Mouse (Mus musculus): ENCODE results near the gene Polg. TPM values are rescaled to one million over a fixed set of nuclear protein-coding genes. Genes with fewer than 3 reads are reported as not detected.
A peak's percentile ranks its signal among the peaks of the same experiment; 100 is the strongest.

The Polg gene
- polyA plus RNA-seq, 1 experiment = 54.6 TPM

GRCm38 (mm10) chr7:79497701-79498115 lies 31.5 kb upstream of the Polg start:
- no peak for DNase-seq (ENCODE audit: low read depth in 1 of 2, low spot score in 2 of 2)
- TF ChIP-seq CTCF (IDR thresholded peaks at IDR 0.05; ENCODE audit: extremely low read depth, insufficient read depth, insufficient read length, insufficient replicate concordance) (no peak), POLR2A (IDR thresholded peaks at IDR 0.05; ENCODE audit: low read depth, low read length) (no peak)
- WGBS = 15% methylated on average over 20 of the region's 20 CpGs
- peaks cover 39% of the 10 kb centered on the region for H3K27me3 ChIP-seq (ENCODE audit: control insufficient read depth, insufficient read depth, low read length)
- peaks cover 8% of the 10 kb centered on the region for H3K4me1 ChIP-seq (ENCODE audit: control insufficient read depth, insufficient read depth, insufficient read length)
- no peak overlapping the region for H3K27ac ChIP-seq (ENCODE audit: insufficient read depth, low read length)
- H3K36me3 ChIP-seq (ENCODE audit: control insufficient read depth, insufficient read depth, low read length) = no peaks in the 10 kb centered on the region
- H3K4me3 ChIP-seq (ENCODE audit: extremely low read depth, insufficient read depth, insufficient read length) = no peak overlapping the region

DNA sequence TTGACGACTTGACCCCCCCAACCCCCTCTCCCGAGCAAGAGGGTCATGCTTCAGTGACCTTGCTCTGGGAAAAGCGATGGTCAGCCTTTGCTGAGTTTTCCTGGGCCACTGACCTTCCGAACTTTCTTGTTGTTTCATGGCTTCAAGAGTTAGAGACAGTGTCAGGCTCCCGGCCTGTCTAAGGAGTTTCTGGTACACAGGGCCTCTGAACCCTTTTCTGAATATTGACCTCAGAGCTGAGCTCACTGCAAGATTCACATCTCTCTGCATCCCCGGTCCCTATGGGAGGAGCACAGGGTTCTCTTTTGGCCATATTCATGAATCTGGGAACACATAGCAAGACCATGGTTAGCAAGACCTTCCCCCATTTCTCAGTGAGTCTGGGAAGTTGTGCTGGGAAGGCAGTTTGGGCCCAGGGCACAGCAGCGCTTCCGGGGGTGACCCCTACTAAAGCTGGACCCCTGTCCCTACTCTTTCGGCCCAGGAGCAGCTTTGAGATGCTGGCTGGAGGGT lies 30.7 kb upstream of the Polg start:
- Histone ChIP-seq H3K36me3 (ENCODE audit: control insufficient read depth, insufficient read depth, low read length) (no peaks in the 10 kb centered on the region), H3K27ac (ENCODE audit: insufficient read depth, low read length) (no peak overlapping the region), H3K4me1 (ENCODE audit: control insufficient read depth, insufficient read depth, insufficient read length) (peaks cover 8% of the 10 kb centered on the region), H3K4me3 (ENCODE audit: extremely low read depth, insufficient read depth, insufficient read length) (no peak overlapping the region), H3K27me3 (ENCODE audit: control insufficient read depth, insufficient read depth, low read length) (peaks cover 36% of the 10 kb centered on the region)
- WGBS = 26% methylated on average over 9 of the region's 9 CpGs
- no peak for DNase-seq (ENCODE audit: low read depth in 1 of 2, low spot score in 2 of 2)
- TF ChIP-seq CTCF (IDR thresholded peaks at IDR 0.05; ENCODE audit: extremely low read depth, insufficient read depth, insufficient read length, insufficient replicate concordance) (no peak), POLR2A (IDR thresholded peaks at IDR 0.05; ENCODE audit: low read depth, low read length) (no peak)

DNA sequence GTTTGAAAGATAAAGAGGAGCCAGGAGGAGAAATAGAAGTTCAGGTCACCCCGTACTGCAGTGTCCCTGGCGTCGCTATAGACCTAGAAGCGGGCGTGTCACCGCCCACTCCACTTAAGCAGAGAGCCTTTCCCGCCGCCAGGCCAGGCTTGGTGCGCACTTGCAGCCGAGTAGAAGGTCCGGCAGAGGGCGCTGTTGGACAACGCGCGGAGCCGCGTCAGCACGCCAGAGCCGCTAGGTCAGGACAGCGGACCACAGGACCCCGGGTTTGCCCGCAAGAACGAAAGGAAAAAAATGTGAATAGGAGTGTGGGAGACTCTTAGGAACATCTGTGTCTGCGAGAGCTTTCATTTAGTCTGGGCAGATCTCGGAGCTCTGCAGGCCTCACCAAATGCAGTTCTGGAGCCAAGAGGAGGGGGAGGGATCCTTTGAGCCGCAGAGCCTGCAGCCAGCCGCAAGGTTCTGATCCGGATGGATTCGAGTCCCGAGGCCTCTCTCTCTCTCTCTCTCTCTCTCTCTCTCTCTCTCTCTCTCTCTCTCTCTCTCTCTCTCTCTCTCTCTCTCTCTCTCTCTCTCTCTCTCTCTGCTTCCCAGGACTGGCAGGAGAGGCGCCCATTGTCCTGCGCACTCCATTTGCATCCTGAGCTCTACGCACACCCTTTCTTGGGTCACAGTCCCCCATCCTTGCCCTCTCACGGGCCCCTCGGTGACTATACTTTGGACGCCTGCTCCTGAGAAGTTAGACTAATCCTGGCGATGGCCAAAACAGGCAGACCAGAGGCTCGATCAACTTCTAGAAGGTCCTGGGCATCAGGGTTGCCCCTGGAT lies 30.0 kb upstream of the Polg start:
- peak; percentile 45 to 68 for DNase-seq (ENCODE audit: low read depth in 1 of 2, low spot score in 2 of 2)
- TF ChIP-seq CTCF (IDR thresholded peaks at IDR 0.05; ENCODE audit: extremely low read depth, insufficient read depth, insufficient read length, insufficient replicate concordance) (peak; percentile 92), POLR2A (IDR thresholded peaks at IDR 0.05; ENCODE audit: low read depth, low read length) (no peak)
- 8% methylated on average over 38 of the region's 38 CpGs for WGBS
- Histone ChIP-seq H3K27me3 (ENCODE audit: control insufficient read depth, insufficient read depth, low read length) (peaks cover 32% of the 10 kb centered on the region), H3K36me3 (ENCODE audit: control insufficient read depth, insufficient read depth, low read length) (no peaks in the 10 kb centered on the region), H3K4me1 (ENCODE audit: control insufficient read depth, insufficient read depth, insufficient read length) (peaks cover 8% of the 10 kb centered on the region), H3K4me3 (ENCODE audit: extremely low read depth, insufficient read depth, insufficient read length) (peak overlapping the region; percentile 35; the same call in 1 of the 2 replicates), H3K27ac (ENCODE audit: insufficient read depth, low read length) (no peak overlapping the region)

GRCm38 (mm10) chr7:79493915-79494314 lies 27.8 kb upstream of the Polg start:
- DNase-seq (ENCODE audit: low read depth in 1 of 2, low spot score in 2 of 2) = peak in 1 of 2 experiments; percentile 13
- Histone ChIP-seq H3K4me3 (ENCODE audit: extremely low read depth, insufficient read depth, insufficient read length) (no peak overlapping the region), H3K4me1 (ENCODE audit: control insufficient read depth, insufficient read depth, insufficient read length) (peaks cover 1% of the 10 kb centered on the region), H3K27me3 (ENCODE audit: control insufficient read depth, insufficient read depth, low read length) (peaks cover 14% of the 10 kb centered on the region), H3K27ac (ENCODE audit: insufficient read depth, low read length) (no peak overlapping the region), H3K36me3 (ENCODE audit: control insufficient read depth, insufficient read depth, low read length) (no peaks in the 10 kb centered on the region)
- 13% methylated on average over 8 of the region's 8 CpGs for WGBS
- TF ChIP-seq POLR2A (IDR thresholded peaks at IDR 0.05; ENCODE audit: low read depth, low read length) = no peak
- peak; percentile 67; the same call in 1 of the 2 replicates for TF ChIP-seq CTCF (IDR thresholded peaks at IDR 0.05; ENCODE audit: extremely low read depth, insufficient read depth, insufficient read length, insufficient replicate concordance)

DNA sequence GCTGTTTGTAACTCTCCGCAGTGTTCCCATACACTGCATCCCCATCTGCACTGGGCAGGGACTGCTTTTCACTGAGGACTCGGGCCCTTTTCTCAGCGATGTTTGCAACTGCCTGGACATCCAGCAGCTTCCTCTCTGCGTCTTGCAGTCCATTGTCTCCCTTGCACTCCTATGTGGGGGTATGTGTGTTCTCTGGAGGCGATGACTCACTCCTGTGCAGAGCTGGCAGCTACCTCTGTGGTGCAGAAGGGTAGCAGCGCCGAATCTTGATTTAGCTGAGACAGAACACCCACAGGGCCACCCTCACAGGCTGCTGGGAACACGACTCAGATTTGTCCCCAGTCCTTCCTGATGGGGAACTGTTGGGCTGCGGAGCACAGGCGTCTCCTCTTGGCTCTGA lies 20.4 kb upstream of the Polg start:
- H3K27me3 ChIP-seq (ENCODE audit: control insufficient read depth, insufficient read depth, low read length) = no peaks in the 10 kb centered on the region
- H3K4me3 ChIP-seq (ENCODE audit: extremely low read depth, insufficient read depth, insufficient read length) = no peak overlapping the region
- H3K36me3 ChIP-seq (ENCODE audit: control insufficient read depth, insufficient read depth, low read length) = no peaks in the 10 kb centered on the region
- H3K27ac ChIP-seq (ENCODE audit: insufficient read depth, low read length) = no peak overlapping the region
- WGBS = 29% methylated on average over 10 of the region's 10 CpGs
- H3K4me1 ChIP-seq (ENCODE audit: control insufficient read depth, insufficient read depth, insufficient read length) = no peaks in the 10 kb centered on the region
- no peak for DNase-seq (ENCODE audit: low read depth in 1 of 2, low spot score in 2 of 2)
- no peak for TF ChIP-seq POLR2A (IDR thresholded peaks at IDR 0.05; ENCODE audit: low read depth, low read length)
- no peak for TF ChIP-seq CTCF (IDR thresholded peaks at IDR 0.05; ENCODE audit: extremely low read depth, insufficient read depth, insufficient read length, insufficient replicate concordance)

GRCm38 (mm10) chr7:79474831-79475399 lies 8.8 kb upstream of the Polg start:
- no peak for TF ChIP-seq CTCF (IDR thresholded peaks at IDR 0.05; ENCODE audit: extremely low read depth, insufficient read depth, insufficient read length, insufficient replicate concordance)
- no peak for TF ChIP-seq POLR2A (IDR thresholded peaks at IDR 0.05; ENCODE audit: low read depth, low read length)

More at GRCm38 (mm10) chr7:79474831-79475399, 8.8 kb upstream of the Polg start:
- no peaks in the 10 kb centered on the region for H3K36me3 ChIP-seq (ENCODE audit: control insufficient read depth, insufficient read depth, low read length)
- no peaks in the 10 kb centered on the region for H3K4me1 ChIP-seq (ENCODE audit: control insufficient read depth, insufficient read depth, insufficient read length)
- no peak for DNase-seq (ENCODE audit: low read depth in 1 of 2, low spot score in 2 of 2)
- H3K27ac ChIP-seq (ENCODE audit: insufficient read depth, low read length) = no peak overlapping the region
- H3K27me3 ChIP-seq (ENCODE audit: control insufficient read depth, insufficient read depth, low read length) = no peaks in the 10 kb centered on the region
- H3K4me3 ChIP-seq (ENCODE audit: extremely low read depth, insufficient read depth, insufficient read length) = no peak overlapping the region
- 2% methylated on average over 5 of the region's 5 CpGs for WGBS

Measured in spleen, adult 2 months (tissue).